Mouse (Mus musculus) frontal cortex, postnatal 10 days (tissue): ENCODE results near the gene Pigr.

Experiments
- DNase-seq, 2 experiments: peaks; one replicate each; pipeline ENCODE4 v3.0.0; 2022; ENCODE audit warnings: low spot score in 2 of 2, mixed read lengths in 1 of 2

Gene Pigr

GRCm38 (mm10) chr1:130829906-130830830, 3.7 kb downstream of the Pigr start:
- DNase-seq, result no peak

DNA sequence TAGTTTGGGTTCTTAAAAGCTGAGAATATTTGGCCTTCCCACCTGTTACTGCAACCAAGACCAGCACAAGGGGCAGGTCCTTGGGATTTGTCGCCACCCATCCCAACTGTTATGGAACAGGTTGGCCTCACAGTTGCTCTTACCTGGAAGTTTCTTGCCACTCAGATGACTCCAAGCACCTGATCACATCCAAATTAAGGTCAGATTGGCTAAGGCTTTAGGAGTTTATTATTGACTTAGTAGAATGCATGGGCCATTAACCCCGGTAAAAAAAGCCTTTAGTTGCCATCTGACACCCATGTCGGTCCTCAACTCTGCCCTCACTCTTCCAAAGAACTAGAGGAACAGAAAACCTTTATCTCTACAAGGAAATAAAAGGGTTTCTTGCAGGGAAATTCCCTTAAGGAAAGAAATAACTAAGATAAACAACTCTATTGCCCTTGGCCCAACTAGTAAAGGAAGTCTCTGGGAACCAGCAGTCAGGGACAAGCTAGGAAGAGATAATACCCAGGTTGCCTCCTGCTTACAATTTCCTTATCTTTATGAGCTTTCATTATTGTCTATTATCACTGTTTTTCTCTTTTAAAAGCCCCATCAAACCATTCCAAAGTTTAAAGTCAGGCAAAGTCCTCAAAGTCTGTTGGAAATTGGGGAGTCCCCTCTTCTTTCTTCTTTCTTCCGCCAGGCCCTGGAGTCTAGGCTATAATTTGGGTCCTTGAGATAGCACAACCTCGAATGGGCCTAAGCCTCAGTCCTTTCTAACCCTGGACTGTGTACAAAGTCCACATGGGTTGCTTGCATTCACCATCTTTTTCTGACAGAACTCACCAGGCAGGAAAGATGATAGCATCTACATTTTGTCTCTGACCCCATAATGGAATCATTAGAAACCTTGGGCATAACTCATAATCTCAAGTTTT, 6.0 kb downstream of the Pigr start:
- DNase-seq, result no peak

- no peak for DNase-seq
These were observed 8.9 kb downstream of the Pigr start for GRCm38 (mm10) chr1:130835161-130835936.

DNA sequence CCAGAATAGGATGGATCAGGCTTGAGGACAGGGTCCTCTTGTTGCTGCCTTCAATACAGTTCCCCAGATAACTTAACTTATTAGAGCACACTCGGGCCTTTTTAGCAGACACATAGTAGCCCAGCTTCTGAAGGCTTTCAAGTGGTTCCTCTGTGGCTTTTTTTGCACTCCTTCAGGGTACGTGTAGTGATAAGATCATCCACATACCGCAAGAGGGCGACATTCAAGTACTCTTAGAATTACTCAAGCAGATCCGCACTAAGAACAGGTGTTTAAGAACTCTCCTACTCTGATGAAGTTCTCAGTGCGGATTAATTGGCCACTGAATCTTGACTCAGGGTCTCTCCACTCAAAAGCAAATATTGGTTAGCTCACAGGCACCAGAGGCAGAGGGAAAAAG, 11.8 kb downstream of the Pigr start:
- DNase-seq, result no peak

DNA sequence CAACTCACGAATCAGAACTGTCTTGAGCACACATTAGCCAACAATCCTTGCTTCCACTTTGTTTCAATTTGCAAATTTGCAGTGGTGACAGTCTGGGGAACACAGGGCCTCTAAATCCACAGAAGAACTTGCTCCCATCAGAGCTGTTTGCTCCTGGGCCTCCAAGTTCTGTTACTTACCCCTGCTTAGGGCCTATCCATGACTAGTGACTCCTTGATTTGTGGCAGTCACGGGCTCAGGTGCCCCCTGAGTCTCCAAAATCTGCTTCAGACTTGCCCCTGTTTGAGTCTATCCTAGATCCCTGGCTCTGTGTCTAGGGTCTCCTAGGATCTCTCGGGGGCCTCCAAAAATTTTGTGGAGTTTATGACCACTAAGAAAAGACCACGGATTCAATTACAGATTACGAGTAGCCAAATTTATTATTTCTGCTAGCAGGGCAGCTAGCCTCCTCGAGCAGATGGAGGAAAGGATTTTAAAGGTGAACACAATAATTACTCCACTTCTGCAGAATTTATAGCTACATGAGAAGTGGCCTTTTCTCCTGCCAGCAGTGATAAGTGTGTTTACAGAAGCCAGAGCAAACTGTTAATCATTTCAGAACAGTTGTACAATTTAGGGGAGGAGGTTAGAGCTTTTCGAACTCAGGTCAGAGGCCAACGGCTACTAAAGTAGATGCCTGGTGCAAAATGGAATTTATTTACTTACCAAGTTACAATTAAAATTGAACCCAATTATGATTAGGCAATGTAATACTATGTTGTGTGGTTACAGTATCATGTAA, 14.3 kb downstream of the Pigr start:
- no peak for DNase-seq

DNA sequence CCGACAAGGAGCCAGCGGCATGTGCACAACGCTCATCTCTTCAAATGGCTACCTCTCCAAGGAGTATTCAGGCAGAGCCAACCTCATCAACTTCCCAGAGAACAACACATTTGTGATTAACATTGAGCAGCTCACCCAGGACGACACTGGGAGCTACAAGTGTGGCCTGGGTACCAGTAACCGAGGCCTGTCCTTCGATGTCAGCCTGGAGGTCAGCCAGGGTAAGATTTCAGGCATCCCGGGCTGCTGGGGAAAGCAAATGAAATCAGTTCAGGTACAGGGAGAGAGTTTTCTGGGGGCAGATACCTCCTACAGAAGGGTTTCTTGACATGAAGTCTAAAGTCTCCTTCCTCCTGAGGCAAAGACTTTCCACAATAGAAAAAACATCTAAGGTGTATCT, 15.1 kb downstream of the Pigr start:
- no peak for DNase-seq

DNA sequence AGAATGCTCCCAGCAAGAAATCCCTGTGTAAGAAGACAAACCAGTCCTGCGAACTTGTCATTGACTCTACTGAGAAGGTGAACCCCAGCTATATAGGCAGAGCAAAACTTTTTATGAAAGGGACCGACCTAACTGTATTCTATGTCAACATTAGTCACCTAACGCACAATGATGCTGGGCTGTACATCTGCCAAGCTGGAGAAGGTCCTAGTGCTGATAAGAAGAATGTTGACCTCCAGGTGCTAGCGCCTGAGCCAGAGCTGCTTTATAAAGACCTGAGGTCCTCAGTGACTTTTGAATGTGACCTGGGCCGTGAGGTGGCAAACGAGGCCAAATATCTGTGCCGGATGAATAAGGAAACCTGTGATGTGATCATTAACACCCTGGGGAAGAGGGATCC, 18.0 kb downstream of the Pigr start:
- no peak for DNase-seq

- no peak for DNase-seq
These were observed 23.2 kb downstream of the Pigr start for GRCm38 (mm10) chr1:130849530-130850214.

DNA sequence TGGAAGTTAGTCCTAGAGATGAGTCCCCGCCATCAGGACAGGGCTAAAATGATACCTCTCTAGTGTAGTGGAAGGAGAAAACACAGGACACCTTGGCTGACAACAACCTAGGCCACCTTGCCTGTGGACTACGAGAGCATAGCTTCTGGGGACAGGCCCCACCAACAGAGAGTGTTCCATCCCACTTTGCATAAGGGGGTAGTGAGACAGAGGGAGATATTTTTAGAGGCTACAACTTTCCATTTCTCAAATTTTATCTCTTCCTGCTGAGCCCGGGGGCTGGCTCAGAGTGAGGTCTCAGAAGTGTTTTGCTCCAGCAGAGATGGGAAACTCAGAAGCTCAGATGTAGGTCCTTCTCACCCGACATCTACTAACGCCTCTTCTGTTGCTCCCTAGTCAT, 23.9 kb downstream of the Pigr start:
- DNase-seq, result no peak

DNA sequence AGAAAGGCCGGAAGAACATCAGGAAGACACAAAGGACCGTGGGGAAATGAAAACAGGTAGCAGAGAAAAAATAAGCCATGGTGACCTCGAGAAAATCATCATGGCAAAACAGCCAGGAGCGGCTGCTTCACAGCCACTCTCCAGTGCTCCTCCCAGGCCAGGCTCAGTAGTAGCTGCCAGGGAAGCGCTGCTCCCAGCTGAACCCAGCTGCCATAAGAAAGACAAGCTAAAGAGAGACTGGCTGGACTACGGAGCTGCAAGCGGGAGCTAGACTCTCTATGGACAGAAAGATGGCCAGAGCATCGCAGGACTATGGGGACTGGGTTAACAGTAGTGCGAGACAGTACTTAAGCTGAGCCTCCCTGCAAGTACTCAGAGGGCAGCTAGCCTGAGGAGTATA, 28.3 kb downstream of the Pigr start:
- DNase-seq, result no peak

DNA sequence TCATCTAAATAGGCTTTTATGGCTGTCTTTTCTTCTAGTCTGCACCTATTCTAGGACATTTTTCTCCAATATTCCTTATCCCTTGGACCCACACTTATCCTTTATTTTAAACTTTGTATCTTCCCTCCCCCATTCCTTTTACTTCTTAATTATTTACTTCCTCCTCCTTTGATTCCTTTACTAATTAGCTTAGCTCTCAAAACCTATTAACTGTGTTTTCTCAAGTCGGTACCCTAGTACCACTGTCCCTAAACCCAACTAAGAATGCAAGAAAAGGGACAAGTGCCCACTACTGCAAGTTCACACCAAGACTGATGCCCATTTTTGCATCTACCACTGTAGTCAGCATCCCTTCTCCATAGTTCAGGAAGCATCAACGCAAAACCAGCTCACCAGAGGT, 29.2 kb downstream of the Pigr start:
- no peak for DNase-seq

DNA sequence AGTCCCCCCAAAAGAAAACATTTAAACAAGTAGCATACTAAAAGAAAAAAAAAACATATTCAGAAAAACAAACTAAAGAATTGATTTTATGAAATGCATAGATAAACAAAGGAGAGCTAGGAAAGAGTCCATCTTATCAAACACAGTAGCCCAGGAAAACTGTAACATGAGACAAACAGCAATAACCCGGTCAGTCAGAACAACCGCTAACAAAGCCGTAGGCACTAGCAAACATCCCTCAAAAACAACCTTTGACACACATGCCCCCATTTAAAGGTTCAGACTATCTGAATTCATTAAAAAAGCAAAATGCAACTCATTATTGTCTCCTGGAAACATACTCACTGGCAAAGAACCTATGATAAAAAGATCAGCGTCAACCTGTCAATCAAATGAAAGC, 31.0 kb downstream of the Pigr start:
- DNase-seq, result no peak

GRCm38 (mm10) chr1:130864238-130864637, 37.8 kb downstream of the Pigr start:
- DNase-seq, result no peak

- DNase-seq, result no peak
These were observed 38.3 kb downstream of the Pigr start for GRCm38 (mm10) chr1:130864741-130865140.

DNA sequence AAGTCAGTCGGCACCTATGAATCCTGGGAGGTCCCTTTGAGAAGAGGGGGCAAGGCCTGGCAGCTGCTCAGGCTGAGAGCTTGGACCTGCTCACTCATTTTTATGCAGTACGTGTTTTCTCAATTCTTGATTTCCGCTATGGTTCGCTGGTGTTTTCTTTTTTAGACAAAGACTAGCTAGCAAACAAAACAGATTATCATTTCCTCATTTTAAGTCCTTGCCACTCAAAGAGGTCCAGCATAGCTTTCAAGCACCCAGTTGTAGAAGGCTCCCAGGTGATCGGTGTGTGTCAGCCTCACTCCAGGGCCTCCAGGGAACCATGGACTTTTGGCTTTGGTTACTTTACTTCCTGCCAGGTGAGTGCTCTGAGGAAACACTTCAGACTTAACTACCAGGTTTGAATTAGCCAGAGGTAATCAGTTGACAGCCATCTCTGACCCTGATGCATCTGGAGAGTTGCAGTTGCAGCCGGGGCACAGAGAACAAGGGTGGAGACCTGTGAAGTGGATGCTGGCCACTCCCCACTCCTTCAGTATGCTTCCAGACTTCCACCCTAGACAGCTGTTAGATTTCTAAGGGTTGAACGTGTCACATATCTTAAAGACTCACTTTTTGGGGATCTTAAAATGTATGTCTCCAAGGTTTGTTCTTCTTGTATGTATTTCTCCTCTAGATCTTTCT, 39.2 kb downstream of the Pigr start, which contains the start of gene Fcmr:
TSS of gene Fcmr (plus strand) at position 129 of the 681 bp plus-strand sequence.
- no peak for DNase-seq

- DNase-seq, result no peak
These were observed 46.4 kb downstream of the Pigr start for GRCm38 (mm10) chr1:130872912-130873311.

GRCm38 (mm10) chr1:130875139-130875538, 48.7 kb downstream of the Pigr start:
- peak; percentile 17 to 21 for DNase-seq

DNA sequence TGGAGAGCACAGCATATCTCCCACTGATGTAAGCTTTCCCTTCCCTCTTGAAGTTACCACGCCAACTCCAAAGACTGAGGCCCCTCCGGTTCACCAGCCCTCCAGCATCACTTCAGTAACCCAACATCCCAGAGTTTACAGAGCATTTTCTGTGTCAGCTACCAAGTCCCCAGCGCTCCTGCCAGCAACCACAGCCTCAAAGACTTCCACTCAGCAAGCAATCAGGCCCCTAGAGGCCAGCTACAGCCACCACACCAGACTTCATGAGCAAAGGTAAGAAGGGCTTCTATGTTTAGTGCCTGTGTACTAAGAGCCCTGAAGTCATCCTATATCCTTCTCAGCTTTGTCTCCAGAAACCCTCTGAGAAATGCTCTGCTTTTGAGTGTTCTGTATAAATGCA, 49.4 kb downstream of the Pigr start:
- DNase-seq, result no peak

- DNase-seq, result peak in 1 of 2 experiments; percentile 26
These were observed 50.5 kb downstream of the Pigr start for GRCm38 (mm10) chr1:130876931-130877509.
